In genomic region chr3:153240366-153240765, GRCm38 (mm10) we compare ENCODE assay signal across 16 mouse cellular contexts.
A peak's percentile ranks its signal among the peaks of the same experiment; 100 is the strongest.
DNase-seq lines count a peak whose midpoint lies in the region; ATAC-seq and TF ChIP-seq lines count a peak whose summit lies in the region.
"Had no signal": no experiment of that assay in that cellular context is flagged by ENCODE, and none has a peak within 500 bp of the region (broad histone marks: within the 10 kb centered on the region; RNA-seq: fewer than 3 reads in every experiment).

No protein-coding gene starts in this region.

- no peaks in the 10 kb centered on the region for H3K9me3 ChIP-seq in midbrain, embryonic 16.5 days (replicated peaks; ENCODE audit: control insufficient read depth, low read length, poor library complexity, severe bottlenecking)
- no peaks in the 10 kb centered on the region for H3K9me3 ChIP-seq in midbrain, embryonic 10.5 days (replicated peaks)
- H3K9me3 ChIP-seq: limb, embryonic 12.5 days had no signal

- H3K27me3 ChIP-seq in midbrain, embryonic 16.5 days (ENCODE audit: control insufficient read depth, insufficient read depth, low read depth, low read length) = no peaks in the 10 kb centered on the region
- no peaks in the 10 kb centered on the region for H3K27me3 ChIP-seq in midbrain, embryonic 10.5 days (ENCODE audit: low read depth, poor library complexity, severe bottlenecking)
- H3K27me3 ChIP-seq: limb, embryonic 12.5 days; Patski had no signal

- H3K4me1 ChIP-seq in midbrain, embryonic 16.5 days (ENCODE audit: control insufficient read depth, insufficient read depth, low read length) = peaks cover 8% of the 10 kb centered on the region
- H3K4me1 ChIP-seq in midbrain, embryonic 10.5 days = peaks cover 7% of the 10 kb centered on the region; the same call in 1 of the 2 replicates
- H3K4me1 ChIP-seq in lung, adult 2 months (ENCODE audit: control insufficient read depth, insufficient read depth, low read length) = peaks cover 15% of the 10 kb centered on the region

- TF ChIP-seq POLR2A in lung, adult 2 months (IDR thresholded peaks at IDR 0.05; ENCODE audit: borderline replicate concordance, extremely low read depth, low read depth, low read length) = no peak

- ATAC-seq in midbrain, embryonic 16.5 days = peak; percentile 37; the same call in 1 of the 2 replicates
- peak; percentile 67 for ATAC-seq in megakaryocyte-erythroid progenitor cell, adult 5-6 weeks (replicated peaks; ENCODE audit: low FRiP score, low TSS enrichment, poor library complexity, severe bottlenecking)
- ATAC-seq: Patski had no signal

- no peak overlapping the region for H3K4me2 ChIP-seq in midbrain, embryonic 16.5 days (ENCODE audit: low read length)
- H3K4me2 ChIP-seq: limb, embryonic 12.5 days had no signal

- TF ChIP-seq CTCF in lung, adult 2 months (IDR thresholded peaks at IDR 0.05; ENCODE audit: insufficient read depth, low read length) = no peak

- no peaks in the 10 kb centered on the region for H3K36me3 ChIP-seq in midbrain, embryonic 16.5 days (ENCODE audit: control insufficient read depth, insufficient read depth, low read length)
- H3K36me3 ChIP-seq in midbrain, embryonic 10.5 days = no peaks in the 10 kb centered on the region
- H3K36me3 ChIP-seq: limb, embryonic 12.5 days had no signal

- 48% methylated on average over 4 of the region's 4 CpGs for WGBS in midbrain, embryonic 16.5 days
- WGBS in midbrain, embryonic 10.5 days = 69% methylated on average over 4 of the region's 4 CpGs
- 16% methylated on average over 4 of the region's 4 CpGs for WGBS in lung, adult 2 months

- peak; percentile 5 to 27 for DNase-seq in adrenal gland, postnatal 36 days
- DNase-seq in adrenal gland, adult 8-10 months = no peak
- DNase-seq in midbrain, embryonic 10.5 days (ENCODE audit: low spot score) = no peak
- peak; percentile 12 for DNase-seq in lung, adult 2 months
- no peak for DNase-seq in T-cell, adult 2 months (ENCODE audit: low spot score)
- DNase-seq in frontal cortex, postnatal 25 days (ENCODE audit: low spot score in 2 of 2) = no peak
- DNase-seq: cerebellum, adult 18-20 months; layer of hippocampus, postnatal 36 days; right cerebral cortex, postnatal 25 days; thymus, adult 2 months had no signal

- H3K27ac ChIP-seq in midbrain, embryonic 16.5 days (ENCODE audit: low read length) = no peak overlapping the region
- H3K27ac ChIP-seq in midbrain, embryonic 10.5 days (replicated peaks) = no peak overlapping the region
- H3K27ac ChIP-seq: kidney, postnatal 0 days; limb, embryonic 12.5 days; macrophage had no signal

- no peak overlapping the region for H3K4me3 ChIP-seq in midbrain, embryonic 16.5 days (ENCODE audit: low read depth, low read length)
- H3K4me3 ChIP-seq in midbrain, embryonic 10.5 days = no peak overlapping the region
- no peak overlapping the region for H3K4me3 ChIP-seq in lung, adult 2 months (replicated peaks; ENCODE audit: extremely low read depth, low read depth, low read length)
- H3K4me3 ChIP-seq: limb, embryonic 12.5 days had no signal

- no peak overlapping the region for H3K9ac ChIP-seq in midbrain, embryonic 16.5 days (ENCODE audit: low read depth, low read length)
- H3K9ac ChIP-seq: limb, embryonic 12.5 days had no signal

Comparison
In these comparisons a context has a peak if more than half of its experiments do, and no peak if none do; other contexts are left out.
1. DNase-seq: peak in adrenal gland, postnatal 36 days (2 of 2) and lung, adult 2 months (single experiment); none in adrenal gland, adult 8-10 months (single experiment), midbrain, embryonic 10.5 days (single experiment), T-cell, adult 2 months (single experiment) and frontal cortex, postnatal 25 days (0 of 2).